In genomic region chr10:80421651-80422472, GRCm38 (mm10) we compare ENCODE assay signal across 11 mouse cellular contexts. TPM values are rescaled to one million over a fixed set of nuclear protein-coding genes. Genes with fewer than 3 reads are reported as not detected.
DNase-seq lines count a peak whose midpoint lies in the region; ATAC-seq and TF ChIP-seq lines count a peak whose summit lies in the region.
"Had no signal": no experiment of that assay in that cellular context is flagged by ENCODE, and none has a peak within 500 bp of the region (broad histone marks: within the 10 kb centered on the region; RNA-seq: fewer than 3 reads in every experiment).

No protein-coding gene starts in this region.

- no peak for TF ChIP-seq CTCF in G1E (IDR thresholded peaks at IDR 0.05; ENCODE audit: low read depth, low read length)
- TF ChIP-seq CTCF in left cerebral cortex, adult 2 months (IDR thresholded peaks at IDR 0.05), result no peak

- no peak overlapping the region for H3K27ac ChIP-seq in left cerebral cortex, adult 2 months
- H3K27ac ChIP-seq: kidney, postnatal 0 days had no signal

- peak overlapping the region; percentile 67; the same call in 1 of the 2 replicates for H3K4me3 ChIP-seq in G1E (ENCODE audit: low read depth, low read length)
- no peak overlapping the region for H3K4me3 ChIP-seq in left cerebral cortex, adult 2 months

- DNase-seq in cerebellum, adult 11-12 months, result peak; percentile 32
- DNase-seq in cerebellum, adult 8-10 months, result no peak
- DNase-seq in G1E (ENCODE audit: low spot score), result peak; percentile 93
- DNase-seq in ovary, adult 18-20 months (ENCODE audit: low spot score), result no peak
- no peak for DNase-seq in embryo, embryonic 10.5 days (ENCODE audit: low spot score)
- no peak for DNase-seq in left cerebral cortex, adult 2 months (ENCODE audit: extremely low spot score in 1 of 2, low spot score in 2 of 2)
- DNase-seq: gastrocnemius, postnatal 14 days had no signal

- ATAC-seq in G1E (ENCODE audit: extremely low read depth, insufficient number of reproducible peaks, low FRiP score, poor library complexity, severe bottlenecking), result peak; percentile 93
- peak; percentile 82 for ATAC-seq in erythroid progenitor cell, adult 5-6 weeks (replicated peaks; ENCODE audit: low FRiP score, poor library complexity, severe bottlenecking)
- ATAC-seq in megakaryocyte progenitor cell, adult 5-6 weeks (replicated peaks; ENCODE audit: poor library complexity), result peak; percentile 86
- ATAC-seq: lung, postnatal 0 days had no signal

- intact Hi-C loops in left cerebral cortex, adult 2 months (cut with DNase I), result no loop called here

- H3K4me1 ChIP-seq in G1E (ENCODE audit: insufficient read depth, low read depth, low read length), result peaks cover 89% of the 10 kb centered on the region

- no peaks in the 10 kb centered on the region; the same call in 1 of the 2 replicates for H3K27me3 ChIP-seq in G1E (ENCODE audit: insufficient read depth, low read length)

- H3K9me3 ChIP-seq in G1E (replicated peaks), result peaks cover 12% of the 10 kb centered on the region

- peaks cover 97% of the 10 kb centered on the region for H3K36me3 ChIP-seq in G1E (replicated peaks)

RNA-seq across cellular contexts. Expression of gene Tcf3, which starts 11.6 kb away (rescaled TPM):
- total RNA-seq in G1E (2014; fragmentation: Nextera tagmentation) (152 and 175 TPM in 2 replicates), G1E (2017) (70.0 and 84.0 TPM in 2 replicates)
- polyA plus RNA-seq in G1E (2012), result 1,090 and 1,330 TPM in 2 replicates
- 127 and 148 TPM in 2 replicates for total RNA-seq in erythroid progenitor cell, adult 5-6 weeks (2015; ENCODE audit: low replicate concordance)
- 140 and 145 TPM in 2 replicates for total RNA-seq in erythroid progenitor cell, adult 5-6 weeks (2017; ENCODE audit: low replicate concordance)
- 29.9 and 35.3 TPM in 2 replicates for total RNA-seq in megakaryocyte progenitor cell, adult 5-6 weeks (2015)
- 33.5 and 51.0 TPM in 2 replicates for total RNA-seq in megakaryocyte progenitor cell, adult 5-6 weeks (2017)
- total RNA-seq in left cerebral cortex, adult 2 months (2021), result 10 to 100 TPM; 28.9 to 30.1 TPM

RNA-seq across cellular contexts. Expression of gene Uqcr11, which starts 15.2 kb away (rescaled TPM):
- total RNA-seq in G1E (2014; fragmentation: Nextera tagmentation) (57.3 and 71.6 TPM in 2 replicates), G1E (2017) (376 and 446 TPM in 2 replicates)
- polyA plus RNA-seq in G1E (2012), result 1,650 and 1,908 TPM in 2 replicates
- 65.8 and 80.0 TPM in 2 replicates for total RNA-seq in erythroid progenitor cell, adult 5-6 weeks (2015; ENCODE audit: low replicate concordance)
- total RNA-seq in erythroid progenitor cell, adult 5-6 weeks (2017; ENCODE audit: low replicate concordance), result 67.9 and 87.3 TPM in 2 replicates
- total RNA-seq in megakaryocyte progenitor cell, adult 5-6 weeks (2015), result 202 and 210 TPM in 2 replicates
- total RNA-seq in megakaryocyte progenitor cell, adult 5-6 weeks (2017), result 184 and 263 TPM in 2 replicates
- total RNA-seq in left cerebral cortex, adult 2 months (2021), result 100 to 1,000 TPM; 373 to 394 TPM

RNA-seq across cellular contexts. Expression of gene Mbd3, which starts 22.5 kb away (rescaled TPM):
- total RNA-seq in G1E (2014; fragmentation: Nextera tagmentation), result 37.3 and 41.7 TPM in 2 replicates
- 36.0 and 42.0 TPM in 2 replicates for total RNA-seq in G1E (2017)
- 244 and 272 TPM in 2 replicates for polyA plus RNA-seq in G1E (2012)
- total RNA-seq in erythroid progenitor cell, adult 5-6 weeks (2015; ENCODE audit: low replicate concordance), result 33.5 TPM in 2 replicates
- total RNA-seq in erythroid progenitor cell, adult 5-6 weeks (2017; ENCODE audit: low replicate concordance), result 39.7 and 45.8 TPM in 2 replicates
- total RNA-seq in megakaryocyte progenitor cell, adult 5-6 weeks (2015), result 91.1 and 96.6 TPM in 2 replicates
- 82.8 and 90.8 TPM in 2 replicates for total RNA-seq in megakaryocyte progenitor cell, adult 5-6 weeks (2017)
- 100 to 1,000 TPM; 139 to 150 TPM for total RNA-seq in left cerebral cortex, adult 2 months (2021)

RNA-seq across cellular contexts. Expression of gene Mex3d, which starts 34.4 kb away (rescaled TPM):
- total RNA-seq in G1E (2014; fragmentation: Nextera tagmentation), result 7.7 and 11.4 TPM in 2 replicates
- total RNA-seq in G1E (2017), result 8.7 and 10.9 TPM in 2 replicates
- 35.3 and 41.9 TPM in 2 replicates for polyA plus RNA-seq in G1E (2012)
- total RNA-seq in erythroid progenitor cell, adult 5-6 weeks (2015; ENCODE audit: low replicate concordance), result 1.4 TPM in 1 of 2 replicates, not detected in the other
- 6.7 TPM in 1 of 2 replicates, not detected in the other for total RNA-seq in erythroid progenitor cell, adult 5-6 weeks (2017; ENCODE audit: low replicate concordance)
- 1.9 and 4.3 TPM in 2 replicates for total RNA-seq in megakaryocyte progenitor cell, adult 5-6 weeks (2015)
- total RNA-seq in megakaryocyte progenitor cell, adult 5-6 weeks (2017), result 2.7 and 7.9 TPM in 2 replicates
- total RNA-seq in left cerebral cortex, adult 2 months (2021), result 10 to 100 TPM; 19.2 to 20.6 TPM

Comparison
In these comparisons a context has a peak if more than half of its experiments do, and no peak if none do; other contexts are left out.
1. DNase-seq: peak in cerebellum, adult 11-12 months (single experiment) and G1E (single experiment); none in cerebellum, adult 8-10 months (single experiment), ovary, adult 18-20 months (single experiment), embryo, embryonic 10.5 days (single experiment) and left cerebral cortex, adult 2 months (0 of 2).
2. Peak in every context shown above with its lines, with median percentiles within 50 percentile points of each other: ATAC-seq.